Mouse (Mus musculus) myocyte (in vitro differentiated cells): ENCODE measurements around the gene Ldb3.

Experiments used
- POLR2A ChIP-seq: IDR thresholded peaks from one replicate; pipeline ENCODE4 v1.6.1; 2011; ENCODE audit warnings: low read depth, mild to moderate bottlenecking, control low read depth, moderate library complexity; ENCODE audit not compliant: insufficient read length
- POLR2AphosphoS2 ChIP-seq: IDR thresholded peaks from one replicate; pipeline ENCODE4 v1.6.1; 2011; ENCODE audit warnings: low read depth, control low read depth; ENCODE audit not compliant: insufficient read length
- SRF ChIP-seq: IDR thresholded peaks from one replicate; pipeline ENCODE4 v1.6.1; 2011; ENCODE audit warnings: low read depth; ENCODE audit not compliant: control insufficient read depth, insufficient read length

GRCm38 (mm10) chr14:34503759-34504158, 84.7 kb downstream of the Ldb3 start:
- no peak for TF ChIP-seq SRF
- no peak for TF ChIP-seq POLR2A
- no peak for TF ChIP-seq POLR2AphosphoS2
